Mouse (Mus musculus) liver, embryonic 12.5 days (tissue): ENCODE measurements around the gene Chst11. TPM values are rescaled to one million over a fixed set of nuclear protein-coding genes. Genes with fewer than 3 reads are reported as not detected.
A peak's percentile ranks its signal among the peaks of the same experiment; 100 is the strongest.

Source experiments
- ATAC-seq: fragments of 200-750 bp; cut with Nextera tagmentation; 2 replicates; pipeline ENCODE4 v1.8.0; 2017; ENCODE audit warnings: moderate number of reproducible peaks, mild to moderate bottlenecking, moderate library complexity
- H3K27ac ChIP-seq: fragments of 300-500 bp; sonication (generic); 2 replicates; pipeline ENCODE4 v1.5.1; 2016; ENCODE audit warnings: mild to moderate bottlenecking
- H3K27me3 ChIP-seq: fragments of 300-500 bp; sonication (generic); replicated peaks from 2 replicates; pipeline ENCODE4 v1.6.1; 2016; ENCODE audit warnings: mild to moderate bottlenecking, moderate library complexity
- H3K36me3 ChIP-seq: fragments of 300-500 bp; sonication (generic); 2 replicates; pipeline ENCODE4 v1.6.1; 2016; ENCODE audit warnings: mild to moderate bottlenecking, moderate library complexity
- H3K4me1 ChIP-seq: fragments of 300-500 bp; sonication (generic); 2 replicates; pipeline ENCODE4 v1.6.1; 2016
- H3K4me2 ChIP-seq: fragments of 300-500 bp; sonication (generic); 2 replicates; pipeline ENCODE4 v1.6.1; 2016; ENCODE audit warnings: mild to moderate bottlenecking, moderate library complexity
- H3K4me3 ChIP-seq: fragments of 300-500 bp; sonication (generic); 2 replicates; pipeline ENCODE4 v1.5.1; 2016; ENCODE audit warnings: mild to moderate bottlenecking, moderate library complexity
- H3K9ac ChIP-seq: fragments of 300-500 bp; sonication (generic); 2 replicates; pipeline ENCODE4 v1.6.1; 2016; ENCODE audit warnings: mild to moderate bottlenecking, moderate library complexity
- H3K9me3 ChIP-seq: fragments of 300-500 bp; sonication (generic); replicated peaks from 2 replicates; pipeline ENCODE4 v1.6.1; 2016; ENCODE audit warnings: mild to moderate bottlenecking, moderate library complexity
- WGBS: fragments of 180-500 bp; shearing (Covaris S2); methylation state at CpG from one replicate; pipeline ENCODE4 v1.1.7; 2016; ENCODE audit not compliant: insufficient replicate concordance; 5-methylcytosine and 5-hydroxymethylcytosine counted together
- polyA plus RNA-seq: library from polyadenylated mRNA; unstranded; fragments of >200 nt; fragmentation: Nextera tagmentation; extraction: Ambion mirVana; gene quantifications from 2 replicates; pipeline ENCODE4 v1.2.1, GENCODE M21; 2016

Chst11 gene
- 1.9 TPM in 2 replicates for polyA plus RNA-seq

DNA sequence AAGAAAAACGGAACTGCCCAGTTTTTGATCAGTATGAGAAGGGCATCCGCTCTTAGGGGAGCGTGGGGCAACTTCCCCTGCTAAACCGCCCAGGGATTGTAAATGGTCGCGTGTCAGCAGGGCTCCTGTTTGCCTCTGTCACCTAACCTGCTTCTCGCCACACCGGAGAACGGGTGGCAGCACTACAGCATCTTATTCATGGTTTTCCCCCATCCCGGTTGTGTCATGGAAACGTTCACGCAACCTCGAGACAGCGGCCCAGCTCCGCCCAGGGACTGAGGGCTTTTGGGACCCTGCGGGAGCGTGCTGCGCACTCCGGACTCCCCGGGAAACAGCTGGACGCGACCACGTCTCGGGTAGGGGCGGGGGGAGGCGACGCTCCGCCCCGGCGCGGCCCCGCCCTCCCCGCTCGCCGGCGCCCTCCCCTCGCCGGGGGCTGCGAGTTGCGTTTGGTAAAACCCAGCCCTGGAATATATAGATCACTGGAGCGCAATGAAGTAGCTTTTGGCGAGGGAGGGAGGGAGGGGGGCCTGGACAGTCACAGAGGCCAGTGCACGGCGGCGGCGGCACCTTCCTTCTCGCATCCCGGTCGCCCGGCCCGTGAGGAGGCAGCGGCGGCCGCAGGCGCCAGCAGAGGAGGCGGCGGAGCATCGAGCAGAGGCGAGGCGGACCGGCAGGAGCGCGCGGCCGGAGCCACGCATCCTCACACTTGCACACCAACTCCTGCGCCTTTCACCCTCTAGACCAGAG is at the start of gene Chst11:
Gene Chst11 (plus strand): TSS at position 549 of the 750 bp plus-strand sequence.
- H3K36me3 ChIP-seq, result no peaks in the 10 kb centered on the region
- peaks cover 52% of the 10 kb centered on the region for H3K4me1 ChIP-seq
- no peaks in the 10 kb centered on the region for H3K9me3 ChIP-seq
- peak within 1 kb of the TSS; percentile 86 for H3K9ac ChIP-seq
- peak; percentile 83 for ATAC-seq
- peak within 1 kb of the TSS; percentile 89 for H3K27ac ChIP-seq
- H3K4me3 ChIP-seq, result peak within 1 kb of the TSS; percentile 82
- peak within 1 kb of the TSS; percentile 94 for H3K4me2 ChIP-seq
- WGBS, result under 1% methylated on average over 67 of the region's 67 CpGs
- H3K27me3 ChIP-seq, result peaks cover 45% of the 10 kb centered on the region

DNA sequence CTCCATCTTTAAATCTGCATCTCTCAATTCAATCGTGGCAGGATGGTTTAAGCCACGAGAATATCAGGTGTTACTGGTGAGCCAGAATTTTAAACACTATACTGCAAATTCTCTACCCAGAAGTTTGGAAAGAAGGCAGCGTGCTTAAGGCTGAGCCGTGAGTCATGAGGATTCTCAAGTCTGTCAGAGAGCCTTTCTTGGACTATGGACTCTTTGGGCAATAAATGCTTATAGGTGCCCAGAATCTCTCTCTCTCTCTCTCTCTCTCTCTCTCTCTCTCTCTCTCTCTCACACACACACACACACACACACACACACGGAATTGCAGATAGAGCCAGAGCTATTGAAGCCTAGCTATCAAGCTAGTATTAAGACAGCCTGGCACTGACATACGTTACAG is 49.5 kb upstream of the Chst11 start:
- Histone ChIP-seq H3K9ac (no peak overlapping the region), H3K27me3 (peaks cover 5% of the 10 kb centered on the region; the same call in 1 of the 2 replicates), H3K4me1 (no peaks in the 10 kb centered on the region), H3K4me2 (no peak overlapping the region), H3K4me3 (no peak overlapping the region), H3K36me3 (no peaks in the 10 kb centered on the region), H3K27ac (no peak overlapping the region), H3K9me3 (0 out of 2 replicates have a peak, but pooled peaks cover 9% of the 10 kb centered on the region)
- 72% methylated on average over 6 of the region's 6 CpGs for WGBS
- ATAC-seq, result no peak

DNA sequence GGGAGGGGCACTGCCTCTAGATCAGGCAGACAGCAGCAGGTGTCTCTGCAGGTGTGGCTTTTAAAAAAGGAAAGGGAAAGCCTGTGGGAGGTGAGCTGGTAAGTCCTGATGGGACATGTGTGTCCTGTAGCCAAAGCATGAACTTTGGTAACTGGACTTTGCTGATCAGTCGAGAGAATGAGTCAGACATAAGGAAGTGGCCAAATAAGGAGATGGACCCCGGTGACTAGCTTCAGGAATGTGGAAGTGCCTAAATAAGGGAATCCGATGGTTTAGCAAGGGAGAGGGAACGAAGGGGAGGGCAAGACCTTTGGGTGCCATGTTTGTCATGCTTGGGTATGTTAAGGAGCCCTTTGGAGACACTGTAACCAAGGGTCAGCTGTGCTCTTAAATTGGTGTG is 31.9 kb upstream of the Chst11 start:
- 44% methylated on average over 4 of the region's 4 CpGs for WGBS
- Histone ChIP-seq H3K9ac (no peak overlapping the region), H3K27me3 (peaks cover 23% of the 10 kb centered on the region), H3K4me2 (no peak overlapping the region), H3K4me1 (no peaks in the 10 kb centered on the region), H3K9me3 (0 out of 2 replicates have a peak, but pooled peaks cover 4% of the 10 kb centered on the region), H3K36me3 (no peaks in the 10 kb centered on the region), H3K27ac (no peak overlapping the region), H3K4me3 (no peak overlapping the region)
- ATAC-seq, result no peak

DNA sequence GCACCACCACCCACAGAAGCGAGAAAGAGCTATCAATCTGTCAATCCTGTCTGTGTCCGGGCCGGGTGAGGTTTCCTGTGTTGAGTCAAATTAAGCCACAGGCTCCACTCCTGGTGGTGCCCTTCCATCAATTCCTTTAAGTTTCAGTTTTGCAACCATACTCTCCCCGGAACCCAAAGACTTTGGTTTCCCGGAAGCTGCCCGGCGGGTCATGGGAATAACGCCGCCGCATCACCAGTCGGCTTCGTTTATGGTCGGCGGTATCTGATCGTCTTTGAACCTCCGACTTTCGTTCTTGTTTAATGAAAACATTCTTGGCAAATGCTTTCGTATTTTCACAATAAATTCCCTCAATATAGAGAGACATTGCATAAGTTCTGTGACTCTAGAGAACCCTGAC is 30.2 kb upstream of the Chst11 start:
- 0 out of 2 replicates have a peak, but pooled peaks have one; percentile 57 for ATAC-seq
- WGBS, result 79% methylated on average over 18 of the region's 18 CpGs
- H3K27me3 ChIP-seq, result peaks cover 23% of the 10 kb centered on the region
- no peak overlapping the region for H3K9ac ChIP-seq
- H3K4me1 ChIP-seq, result no peaks in the 10 kb centered on the region
- no peak overlapping the region for H3K4me3 ChIP-seq
- no peak overlapping the region for H3K4me2 ChIP-seq
- no peaks in the 10 kb centered on the region for H3K36me3 ChIP-seq
- H3K27ac ChIP-seq, result no peak overlapping the region
- H3K9me3 ChIP-seq, result 0 out of 2 replicates have a peak, but pooled peaks cover 4% of the 10 kb centered on the region

DNA sequence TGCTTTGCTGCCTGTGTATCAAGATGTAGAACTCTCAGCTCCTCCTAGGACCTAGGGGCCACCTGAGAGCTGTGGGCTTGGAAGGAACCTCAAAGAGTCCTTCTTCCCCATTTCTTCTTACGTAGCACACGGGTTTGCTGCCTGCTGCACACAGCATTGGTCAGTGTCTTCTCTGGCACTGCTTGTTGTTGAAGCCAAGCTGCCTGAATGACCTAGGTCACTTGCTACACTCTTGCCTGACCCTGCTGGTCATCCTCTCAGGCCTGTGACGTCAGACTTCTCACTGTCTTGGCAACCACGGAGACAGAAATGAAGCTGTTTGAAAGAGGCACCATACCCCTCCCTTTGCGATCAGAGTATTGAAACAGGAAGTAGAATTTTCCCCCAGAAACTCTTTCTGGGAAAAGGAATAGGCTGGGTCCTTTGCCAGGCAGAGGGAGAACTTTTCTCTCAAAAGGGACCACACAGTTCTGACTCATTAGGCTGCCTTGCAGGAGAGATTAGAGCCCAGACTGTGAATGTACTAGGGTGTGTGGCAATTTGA is 27.0 kb upstream of the Chst11 start:
- Histone ChIP-seq H3K27ac (no peak overlapping the region), H3K4me3 (no peak overlapping the region), H3K4me2 (no peak overlapping the region), H3K9ac (no peak overlapping the region), H3K36me3 (no peaks in the 10 kb centered on the region), H3K9me3 (0 out of 2 replicates have a peak, but pooled peaks cover 4% of the 10 kb centered on the region), H3K4me1 (peaks cover 26% of the 10 kb centered on the region), H3K27me3 (peaks cover 19% of the 10 kb centered on the region)
- no peak for ATAC-seq
- WGBS, result 26% methylated on average over 5 of the region's 5 CpGs

DNA sequence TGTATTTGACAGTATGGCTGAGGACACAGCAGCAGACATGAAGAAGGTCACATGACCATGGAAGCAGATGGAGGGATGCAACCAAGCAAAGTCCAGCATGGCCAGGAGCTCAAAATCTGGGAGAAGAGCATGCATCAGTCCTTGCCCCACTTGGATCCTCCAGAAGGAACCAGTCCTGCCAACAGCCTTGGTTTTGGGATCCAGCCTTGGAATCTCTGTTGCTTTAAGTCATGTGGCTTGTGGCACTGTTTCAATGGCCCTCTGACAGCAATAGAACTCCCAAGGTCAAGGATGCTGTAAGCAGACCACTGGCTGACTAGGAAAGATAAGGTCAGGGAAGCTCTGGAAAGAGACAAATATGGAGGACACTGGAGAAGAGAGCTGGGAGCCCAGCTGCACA is 26.0 kb upstream of the Chst11 start:
- ATAC-seq, result no peak
- H3K4me1 ChIP-seq, result peaks cover 33% of the 10 kb centered on the region
- H3K9me3 ChIP-seq, result 0 out of 2 replicates have a peak, but pooled peaks cover 1% of the 10 kb centered on the region
- H3K9ac ChIP-seq, result no peak overlapping the region
- no peak overlapping the region for H3K4me2 ChIP-seq
- no peak overlapping the region for H3K27ac ChIP-seq
- no peak overlapping the region for H3K4me3 ChIP-seq
- no peaks in the 10 kb centered on the region for H3K36me3 ChIP-seq
- H3K27me3 ChIP-seq, result peaks cover 9% of the 10 kb centered on the region

DNA sequence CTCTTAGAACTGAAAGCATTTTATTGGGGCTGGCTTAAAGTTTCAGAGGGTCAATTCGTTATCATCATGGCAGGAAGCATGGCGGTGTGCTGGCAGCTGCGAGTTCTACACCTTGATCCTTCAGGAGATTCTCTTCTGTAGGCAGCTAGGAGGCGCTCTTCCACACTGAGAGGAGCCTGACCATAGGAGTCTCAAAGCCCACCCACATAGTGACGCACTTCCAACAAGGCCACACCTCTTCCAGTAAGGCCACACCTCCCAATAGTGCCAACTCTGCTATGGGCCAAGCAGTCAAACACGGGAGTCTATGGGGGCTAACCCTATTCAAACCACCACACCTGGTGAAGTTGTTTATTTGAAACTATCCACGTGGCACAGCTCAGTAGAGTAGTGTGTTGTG is 24.0 kb upstream of the Chst11 start:
- Histone ChIP-seq H3K9me3 (no peaks in the 10 kb centered on the region), H3K9ac (0 out of 2 replicates have a peak overlapping the region, but pooled peaks have one; percentile 12), H3K27me3 (0 out of 2 replicates have a peak, but pooled peaks cover 3% of the 10 kb centered on the region), H3K4me1 (peaks cover 33% of the 10 kb centered on the region), H3K36me3 (no peaks in the 10 kb centered on the region), H3K27ac (peak overlapping the region; percentile 73), H3K4me2 (peak overlapping the region; percentile 30), H3K4me3 (no peak overlapping the region)
- ATAC-seq, result peak; percentile 94
- WGBS, result 17% methylated on average over 7 of the region's 7 CpGs

DNA sequence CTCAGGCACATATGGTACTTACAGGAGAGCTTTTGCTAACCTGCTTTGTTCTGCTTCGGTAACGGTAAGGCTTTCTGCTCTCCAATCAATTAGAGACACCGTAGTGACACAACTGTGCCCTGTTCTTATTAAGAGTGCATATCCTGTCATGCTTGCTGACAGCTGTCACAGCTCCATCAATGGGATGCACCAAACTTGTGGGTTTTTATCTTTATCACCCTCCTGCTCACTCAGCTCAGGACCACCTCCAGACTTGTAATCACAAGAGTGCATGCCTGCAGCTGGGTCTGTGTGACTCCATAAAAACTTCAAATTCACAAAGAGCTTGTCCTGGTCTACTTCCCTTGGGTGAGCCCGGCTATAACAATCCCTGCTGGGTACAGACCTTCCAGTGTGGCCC is 23.3 kb upstream of the Chst11 start:
- WGBS, result 39% methylated on average over 4 of the region's 4 CpGs
- Histone ChIP-seq H3K4me1 (peaks cover 33% of the 10 kb centered on the region), H3K4me3 (no peak overlapping the region), H3K9me3 (no peaks in the 10 kb centered on the region), H3K9ac (0 out of 2 replicates have a peak overlapping the region, but pooled peaks have one; percentile 12), H3K27ac (peak overlapping the region; percentile 73), H3K4me2 (peak overlapping the region; percentile 30), H3K36me3 (no peaks in the 10 kb centered on the region), H3K27me3 (0 out of 2 replicates have a peak, but pooled peaks cover 3% of the 10 kb centered on the region)
- peak; percentile 82 for ATAC-seq

DNA sequence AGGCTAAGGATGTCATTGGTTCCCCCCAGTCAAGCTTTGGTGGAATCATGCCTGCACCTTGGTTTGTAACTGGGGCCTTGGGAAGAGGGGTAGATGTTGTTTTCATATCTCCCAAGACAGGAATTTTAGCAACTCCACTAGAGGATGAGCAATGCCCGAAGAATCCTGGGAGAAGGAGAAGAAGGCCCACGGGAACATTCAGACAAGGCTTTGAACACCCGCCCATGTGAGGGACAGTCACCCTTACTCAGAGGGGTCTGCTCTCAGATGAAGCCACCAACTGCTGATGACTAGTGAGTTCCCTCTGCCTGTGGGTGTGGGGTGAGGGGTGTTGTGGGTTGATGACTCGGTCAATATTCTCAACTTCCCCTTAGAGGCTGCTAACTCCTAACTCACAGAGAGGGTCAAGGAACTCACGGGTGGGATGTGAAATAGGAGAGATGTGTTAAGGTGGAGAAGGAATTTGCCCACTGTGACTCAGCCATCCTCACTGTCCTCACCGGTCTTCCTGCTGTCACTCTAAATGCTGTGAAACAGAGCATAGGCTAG is 22.8 kb upstream of the Chst11 start:
- Histone ChIP-seq H3K27me3 (0 out of 2 replicates have a peak, but pooled peaks cover 3% of the 10 kb centered on the region), H3K4me2 (peak overlapping the region; percentile 30), H3K4me3 (no peak overlapping the region), H3K9ac (no peak overlapping the region), H3K36me3 (no peaks in the 10 kb centered on the region), H3K4me1 (peaks cover 33% of the 10 kb centered on the region), H3K27ac (peak overlapping the region; percentile 73; the same call in 1 of the 2 replicates), H3K9me3 (no peaks in the 10 kb centered on the region)
- WGBS, result 41% methylated on average over 6 of the region's 6 CpGs
- no peak for ATAC-seq

DNA sequence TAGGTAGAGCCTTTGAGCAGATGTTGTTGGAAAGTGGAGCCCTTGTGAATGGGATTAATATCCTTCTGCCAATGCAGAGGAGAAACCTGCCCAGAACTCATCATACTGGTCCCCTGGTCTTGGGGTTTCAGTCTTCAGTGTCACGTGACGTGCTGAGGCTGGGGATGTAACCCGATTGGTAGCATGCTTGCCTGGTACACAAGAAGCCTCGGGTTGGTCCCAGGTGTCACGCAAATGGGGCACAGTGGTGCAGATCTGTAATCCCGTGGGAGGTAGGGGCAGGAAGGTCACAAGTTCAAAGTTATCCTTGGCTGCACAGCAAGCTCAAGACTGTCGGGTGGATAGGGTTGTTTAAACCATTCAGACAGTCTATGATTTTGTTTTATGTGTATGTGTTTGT is 20.8 kb upstream of the Chst11 start:
- no peak for ATAC-seq
- Histone ChIP-seq H3K9ac (no peak overlapping the region), H3K36me3 (no peaks in the 10 kb centered on the region), H3K9me3 (no peaks in the 10 kb centered on the region), H3K4me2 (no peak overlapping the region), H3K27me3 (peaks cover 7% of the 10 kb centered on the region), H3K27ac (no peak overlapping the region), H3K4me3 (no peak overlapping the region), H3K4me1 (peaks cover 41% of the 10 kb centered on the region)
- WGBS, result 70% methylated on average over 7 of the region's 7 CpGs

DNA sequence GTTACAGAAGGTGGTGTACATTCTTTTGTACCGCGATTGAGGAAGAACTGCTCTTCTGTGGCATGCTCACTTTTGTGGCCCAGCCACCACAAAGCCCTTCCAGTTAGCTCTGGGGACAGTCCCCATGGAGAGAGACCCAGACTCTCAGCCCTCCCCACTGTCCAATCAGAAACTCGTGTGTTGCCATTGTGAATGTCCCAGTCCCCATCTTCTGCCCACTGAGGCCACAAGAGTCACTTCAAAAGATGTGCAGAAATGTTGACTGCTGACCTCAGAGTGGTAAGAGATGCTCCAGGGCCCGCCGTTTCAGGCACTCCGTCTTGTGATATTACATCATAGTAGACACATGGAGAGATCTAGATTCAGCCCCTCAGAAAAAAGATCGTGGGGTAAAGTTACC is 18.6 kb upstream of the Chst11 start:
- no peak overlapping the region for H3K9ac ChIP-seq
- peaks cover 48% of the 10 kb centered on the region for H3K4me1 ChIP-seq
- no peak overlapping the region for H3K27ac ChIP-seq
- no peak overlapping the region for H3K4me2 ChIP-seq
- no peak for ATAC-seq
- H3K4me3 ChIP-seq, result no peak overlapping the region
- no peaks in the 10 kb centered on the region for H3K9me3 ChIP-seq
- H3K27me3 ChIP-seq, result peaks cover 7% of the 10 kb centered on the region
- 64% methylated on average over 7 of the region's 7 CpGs for WGBS
- H3K36me3 ChIP-seq, result no peaks in the 10 kb centered on the region

DNA sequence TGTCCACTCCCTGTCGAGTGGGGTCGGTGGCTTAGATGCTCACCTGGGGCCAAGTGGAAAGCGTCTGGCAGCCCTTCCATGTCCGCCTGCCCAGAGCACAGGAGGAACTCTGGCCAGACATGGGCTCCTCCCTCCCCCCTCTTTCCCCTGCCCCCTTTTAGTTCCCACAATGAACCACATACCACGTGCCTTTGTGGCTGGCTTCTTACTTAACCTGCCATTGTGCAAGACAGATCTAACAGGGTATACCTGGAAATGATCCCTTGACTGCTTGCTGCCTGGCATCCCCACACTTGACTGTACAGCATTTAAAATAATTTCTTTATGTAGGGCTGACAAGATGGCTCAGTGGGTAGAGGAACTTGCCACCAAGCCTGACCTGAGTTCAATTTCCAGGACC is 15.7 kb upstream of the Chst11 start:
- no peak overlapping the region for H3K4me2 ChIP-seq
- H3K27ac ChIP-seq, result no peak overlapping the region
- 42% methylated on average over 5 of the region's 5 CpGs for WGBS
- H3K9me3 ChIP-seq, result no peaks in the 10 kb centered on the region
- peaks cover 43% of the 10 kb centered on the region for H3K4me1 ChIP-seq
- no peaks in the 10 kb centered on the region for H3K36me3 ChIP-seq
- no peak overlapping the region for H3K4me3 ChIP-seq
- H3K27me3 ChIP-seq, result peaks cover 7% of the 10 kb centered on the region
- ATAC-seq, result no peak
- H3K9ac ChIP-seq, result no peak overlapping the region
